Mouse (Mus musculus): ENCODE measurements around the gene 4930519P11Rik. TPM values are rescaled to one million over a fixed set of nuclear protein-coding genes. Genes with fewer than 3 reads are reported as not detected.
A peak's percentile ranks its signal among the peaks of the same experiment; 100 is the strongest.

The 4930519P11Rik gene
- total RNA-seq (2017) = not detected in 2 replicates

DNA sequence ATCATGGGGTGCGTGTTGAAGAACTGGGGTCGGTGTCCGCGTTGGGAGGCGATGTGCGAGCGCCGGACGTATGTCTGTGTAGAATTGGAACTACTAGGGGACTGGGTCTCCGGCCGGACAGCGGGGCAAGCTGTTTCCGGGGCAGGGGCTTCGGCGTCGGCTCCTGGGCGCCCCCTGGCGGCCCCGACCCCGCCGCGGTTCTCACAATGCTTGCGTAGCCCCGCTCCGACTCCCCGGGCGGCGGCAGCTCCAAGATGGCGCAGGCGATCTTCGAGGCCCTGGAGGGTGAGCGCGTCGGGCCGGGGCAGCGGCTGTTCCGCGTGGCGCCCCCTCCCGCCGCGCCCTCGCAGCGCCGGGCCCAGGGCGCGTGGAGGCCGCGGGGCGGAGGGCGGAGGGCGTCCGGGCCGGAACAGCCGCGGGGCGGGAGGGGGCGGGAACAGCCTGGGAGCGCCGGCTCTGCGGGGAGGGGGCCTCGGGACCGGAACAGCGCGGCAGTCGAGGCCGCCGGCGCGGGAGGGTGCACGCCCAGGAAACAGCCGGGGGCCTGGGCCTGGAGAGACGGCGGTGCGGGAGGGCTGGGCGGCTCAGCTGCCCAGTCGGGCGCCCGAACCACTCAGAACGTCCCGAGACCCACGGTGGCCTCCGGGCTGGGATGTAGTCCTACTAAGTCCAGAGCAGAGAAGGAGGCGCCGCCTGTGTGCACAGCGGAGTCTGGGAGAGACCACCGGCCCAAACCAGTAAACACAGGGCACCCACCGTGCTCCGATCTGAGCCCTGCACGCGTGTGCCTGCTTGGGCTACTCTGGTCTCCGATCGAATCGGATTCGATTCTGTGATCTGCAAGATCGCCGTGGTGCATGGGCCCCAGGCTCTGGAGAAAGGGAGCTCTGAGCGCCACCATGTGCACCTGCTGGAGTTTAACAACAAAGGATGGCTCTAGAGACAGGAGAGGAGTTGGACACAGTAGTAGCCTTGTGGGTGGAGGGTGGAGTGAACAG lies at the start of gene 4930519P11Rik, which contains the start of gene Zfp341:
Gene 4930519P11Rik (minus strand): TSS at position 320 of the 998 bp plus-strand sequence.
Gene Zfp341 (plus strand): TSS at position 180 of the 998 bp plus-strand sequence.
- ATAC-seq (replicated peaks; ENCODE audit: low read depth, poor library complexity, severe bottlenecking) = peak; percentile 76

DNA sequence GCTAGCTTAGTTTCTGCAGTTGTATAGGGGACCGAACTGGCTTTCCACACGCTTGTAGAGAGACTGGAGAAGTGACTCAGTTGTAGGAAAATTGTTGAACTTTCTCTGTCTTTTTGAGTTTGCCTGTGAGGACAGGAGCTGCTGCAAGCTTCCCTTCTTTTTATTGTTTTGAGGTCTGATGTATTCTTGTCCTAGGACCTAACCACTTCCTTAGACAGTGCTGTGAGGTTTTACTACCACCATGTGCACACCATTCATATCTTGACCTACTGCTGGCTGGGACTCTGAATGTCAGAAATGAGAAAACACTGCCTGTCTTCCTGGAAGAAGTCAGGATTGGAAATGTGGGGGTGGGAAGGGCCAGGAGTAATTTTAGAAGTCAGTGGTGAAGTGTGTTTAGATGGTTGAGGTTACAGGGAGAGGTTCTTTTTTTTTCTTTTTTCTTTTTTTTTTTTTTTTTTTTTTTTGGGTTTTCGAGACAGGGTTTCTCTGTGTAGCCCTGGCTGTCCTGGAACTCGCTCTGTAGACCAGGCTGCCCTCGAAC lies 46.4 kb upstream of the 4930519P11Rik start:
- peak; percentile 36 for ATAC-seq (replicated peaks; ENCODE audit: low read depth, poor library complexity, severe bottlenecking)

DNA sequence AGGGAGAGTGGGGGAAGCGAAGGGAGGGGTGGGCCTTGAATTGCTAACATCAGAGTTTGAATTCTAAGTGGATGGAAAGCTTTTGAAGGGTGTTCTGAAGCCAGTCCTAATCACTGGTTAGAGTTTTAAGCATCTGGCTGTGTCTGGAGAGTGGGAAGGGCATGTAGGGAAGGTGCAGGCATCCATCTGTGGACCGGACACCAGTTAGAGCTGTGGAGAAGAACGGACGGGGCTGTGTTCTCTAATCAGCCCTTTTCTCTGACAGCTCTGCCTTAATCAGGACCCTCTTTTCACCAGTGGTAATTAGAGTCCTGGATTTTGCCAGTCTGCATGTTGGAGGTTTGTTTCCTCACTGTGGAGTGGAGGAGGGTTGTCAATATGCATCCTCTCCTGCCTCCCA lies 45.8 kb upstream of the 4930519P11Rik start:
- no peak for ATAC-seq (replicated peaks; ENCODE audit: low read depth, poor library complexity, severe bottlenecking)

DNA sequence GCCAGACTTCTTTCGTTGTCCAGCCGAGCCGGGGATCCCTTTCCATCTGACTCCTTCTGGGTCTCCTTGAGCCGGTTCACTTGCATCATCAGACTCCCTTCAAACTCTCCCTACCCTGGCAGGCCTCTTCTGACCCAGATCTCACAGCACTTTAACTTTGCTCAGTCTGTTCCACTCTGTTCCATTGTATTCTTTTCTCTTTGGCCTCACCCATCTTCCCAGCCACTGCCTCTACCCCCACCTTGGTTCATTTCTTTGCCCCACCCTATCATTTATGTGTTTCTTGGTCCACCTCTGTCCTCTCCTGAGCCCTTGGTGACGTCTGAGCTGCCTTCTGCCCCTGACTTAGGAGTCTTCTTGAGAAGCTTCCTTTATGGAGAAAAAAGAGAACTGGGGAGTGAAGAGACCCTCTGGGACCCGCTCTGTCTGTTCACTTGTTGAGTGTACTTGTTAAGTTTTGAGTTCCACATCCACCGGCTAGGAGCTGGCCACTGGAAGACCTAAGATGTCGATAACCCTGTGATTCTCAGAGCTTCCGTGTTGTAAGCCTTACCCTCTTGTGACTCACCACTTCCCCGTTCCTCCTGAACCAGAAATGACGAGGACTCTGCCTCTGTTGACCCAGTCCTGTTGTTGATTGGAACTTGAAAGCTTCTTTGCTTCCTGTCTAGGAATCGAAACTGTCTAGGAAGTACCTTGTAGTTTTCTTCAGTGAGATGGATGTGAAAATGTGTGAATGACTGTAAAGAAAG lies 44.4 kb upstream of the 4930519P11Rik start:
- peak; percentile 75 for ATAC-seq (replicated peaks; ENCODE audit: low read depth, poor library complexity, severe bottlenecking)

DNA sequence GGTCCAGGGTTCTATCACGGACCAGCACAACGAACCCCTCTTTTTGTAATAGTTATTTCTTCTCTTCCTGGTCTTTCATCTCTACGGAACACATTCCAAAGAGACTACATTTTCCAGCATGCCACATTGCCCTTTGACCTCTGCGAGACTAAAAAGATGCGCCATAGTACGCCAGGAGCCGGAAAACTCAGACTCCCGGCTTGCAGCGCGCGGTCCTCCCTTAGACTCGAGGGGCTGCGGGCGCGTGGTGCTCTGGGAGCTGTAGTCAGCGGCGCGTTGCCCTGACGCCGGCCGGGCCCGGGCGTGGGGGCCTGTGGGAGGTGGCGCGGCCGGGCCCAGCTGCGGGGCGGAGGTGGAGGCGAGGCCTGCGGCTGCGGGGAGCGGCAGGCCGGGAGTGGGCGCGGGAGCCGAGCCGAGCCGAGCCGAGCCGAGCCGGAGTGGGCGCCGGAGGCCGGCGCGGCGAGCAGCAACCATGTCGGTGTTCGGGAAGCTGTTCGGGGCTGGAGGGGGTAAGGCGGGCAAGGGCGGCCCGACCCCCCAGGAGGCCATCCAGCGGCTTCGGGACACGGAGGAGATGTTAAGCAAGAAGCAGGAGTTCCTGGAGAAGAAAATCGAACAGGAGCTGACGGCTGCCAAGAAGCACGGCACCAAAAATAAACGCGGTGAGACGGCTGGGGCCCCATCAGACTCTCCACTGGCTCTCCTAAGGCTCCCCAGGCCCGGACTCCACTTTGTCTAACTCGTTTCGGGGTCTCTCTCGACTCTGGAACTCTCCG lies 43.7 kb upstream of the 4930519P11Rik start:
- ATAC-seq (replicated peaks; ENCODE audit: low read depth, poor library complexity, severe bottlenecking) = peak; percentile 88

DNA sequence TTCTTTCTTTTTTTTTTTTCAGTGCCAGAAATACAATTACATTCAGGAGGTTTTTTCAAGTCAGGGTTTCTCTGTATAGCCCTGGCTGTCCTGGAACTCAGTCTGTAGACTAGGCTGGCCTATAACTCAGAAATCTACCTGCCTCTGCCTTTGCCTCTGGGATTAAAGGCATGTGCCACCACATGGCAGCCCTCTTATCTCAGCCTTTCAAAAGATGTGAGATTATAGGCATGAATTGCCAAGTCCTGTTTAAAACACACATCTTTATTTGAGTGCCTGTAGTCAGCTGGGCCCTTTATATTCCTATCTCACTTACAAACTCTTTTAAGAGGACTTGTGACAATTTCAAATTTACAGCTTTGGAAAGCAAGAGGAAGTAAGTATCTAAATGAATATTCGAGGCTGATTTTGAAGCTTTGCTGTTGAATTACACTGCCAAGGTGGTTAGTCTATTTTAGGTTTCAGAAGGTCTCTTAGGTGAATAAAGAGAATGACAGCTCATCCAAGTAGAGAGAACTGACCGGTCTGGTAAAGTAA lies 42.7 kb upstream of the 4930519P11Rik start:
- no peak for ATAC-seq (replicated peaks; ENCODE audit: low read depth, poor library complexity, severe bottlenecking)

DNA sequence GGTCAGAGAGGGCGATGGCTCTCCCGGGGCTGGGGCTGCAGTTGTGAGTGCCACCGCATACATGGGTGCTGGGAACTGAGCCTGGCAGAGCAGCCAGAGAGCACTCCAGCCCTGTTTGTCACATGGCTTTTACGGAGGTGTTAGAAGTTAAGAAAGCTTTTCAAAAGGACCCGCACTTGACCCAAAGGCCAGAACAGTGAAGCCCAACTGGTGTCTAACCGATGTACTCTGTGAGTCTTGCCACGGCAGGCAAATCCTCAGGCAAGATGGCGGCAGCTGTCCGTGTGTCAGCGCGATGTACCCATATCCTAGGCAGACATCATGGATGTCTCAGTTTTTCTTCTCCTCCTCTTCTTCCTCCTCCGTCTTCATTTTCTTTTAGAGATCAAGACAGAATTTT lies 41.7 kb upstream of the 4930519P11Rik start:
- ATAC-seq (replicated peaks; ENCODE audit: low read depth, poor library complexity, severe bottlenecking) = no peak

DNA sequence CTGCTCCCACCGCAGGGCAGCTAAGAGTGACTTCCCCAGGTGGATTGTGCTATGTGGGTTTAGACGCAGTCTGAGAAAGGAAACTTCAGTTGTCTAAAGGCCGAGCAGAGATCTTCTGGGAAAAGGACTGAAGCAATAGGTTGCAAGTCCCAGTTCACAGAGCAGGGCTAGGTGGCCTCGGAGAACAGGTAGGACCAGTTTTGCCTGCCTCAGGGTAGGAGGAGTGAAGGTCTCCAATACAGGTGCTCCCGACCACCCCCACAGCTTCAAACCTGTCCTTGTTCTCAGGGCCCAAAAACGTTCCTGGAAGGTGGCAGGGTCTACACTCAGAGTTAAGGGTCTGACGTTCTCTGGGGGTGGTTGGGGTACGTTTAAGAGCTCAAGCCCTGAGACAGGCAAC lies 38.1 kb upstream of the 4930519P11Rik start, which contains the start of gene Chmp4b:
Gene Chmp4b (plus strand): TSS at position 343 of the 400 bp plus-strand sequence.
- ATAC-seq (replicated peaks; ENCODE audit: low read depth, poor library complexity, severe bottlenecking) = no peak

DNA sequence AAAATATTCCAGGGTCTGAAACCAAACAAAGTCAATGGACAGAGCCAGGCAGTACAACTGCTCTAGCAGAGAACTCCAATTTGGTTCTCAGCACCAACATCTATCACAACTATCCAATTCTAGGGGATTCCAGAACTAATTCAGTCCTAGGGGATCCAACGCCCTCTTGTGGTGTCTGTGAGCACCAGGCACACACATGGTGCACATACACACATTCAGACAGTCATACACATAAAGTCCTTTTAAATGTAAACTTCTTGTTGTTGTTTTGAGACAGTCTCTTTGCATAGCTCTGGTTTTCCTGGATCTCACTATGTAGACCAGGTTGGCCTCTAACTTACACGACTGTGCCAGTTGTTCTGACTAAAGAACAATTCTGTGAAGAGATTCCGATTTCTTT lies 37.2 kb upstream of the 4930519P11Rik start:
- ATAC-seq (replicated peaks; ENCODE audit: low read depth, poor library complexity, severe bottlenecking) = no peak

DNA sequence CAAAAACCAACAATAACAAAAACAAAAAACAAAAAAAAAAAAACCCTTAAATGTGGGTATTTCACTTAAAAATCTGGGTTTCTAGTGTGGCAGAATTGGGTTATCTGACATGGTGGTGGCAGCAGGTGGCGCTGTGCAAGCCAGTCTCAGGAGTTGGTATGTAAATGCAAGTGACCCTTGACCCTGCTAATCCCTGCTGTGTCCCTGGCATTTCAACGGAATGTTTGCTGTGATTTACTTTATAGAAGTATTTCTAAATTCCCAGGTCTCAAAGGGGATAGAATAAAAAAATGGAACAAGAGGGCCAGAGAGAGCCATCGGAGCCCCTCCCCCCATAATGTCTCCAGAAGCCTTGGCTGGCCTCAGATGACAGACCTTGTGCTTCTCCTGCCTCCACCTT lies 34.8 kb upstream of the 4930519P11Rik start:
- ATAC-seq (replicated peaks; ENCODE audit: low read depth, poor library complexity, severe bottlenecking) = peak; percentile 56

DNA sequence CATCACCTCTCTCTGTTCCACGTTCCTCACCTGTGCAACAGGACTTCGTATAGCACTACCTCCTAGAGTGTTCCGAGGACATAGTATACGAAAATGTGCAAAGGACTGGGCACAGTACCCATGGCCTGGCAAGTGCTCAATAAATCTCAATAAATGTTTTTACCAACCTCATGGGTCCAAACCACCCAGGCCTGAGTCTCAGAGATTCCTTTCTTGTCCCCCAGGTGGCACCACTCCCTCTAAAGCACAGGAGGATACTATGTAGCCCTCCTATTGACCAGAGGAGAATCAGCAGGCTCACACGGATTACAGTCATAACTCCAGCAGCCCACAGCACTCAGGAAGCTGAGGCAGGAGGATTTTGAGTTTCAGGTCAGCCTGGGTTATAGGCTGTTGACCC lies 33.4 kb upstream of the 4930519P11Rik start:
- peak; percentile 74 for ATAC-seq (replicated peaks; ENCODE audit: low read depth, poor library complexity, severe bottlenecking)

DNA sequence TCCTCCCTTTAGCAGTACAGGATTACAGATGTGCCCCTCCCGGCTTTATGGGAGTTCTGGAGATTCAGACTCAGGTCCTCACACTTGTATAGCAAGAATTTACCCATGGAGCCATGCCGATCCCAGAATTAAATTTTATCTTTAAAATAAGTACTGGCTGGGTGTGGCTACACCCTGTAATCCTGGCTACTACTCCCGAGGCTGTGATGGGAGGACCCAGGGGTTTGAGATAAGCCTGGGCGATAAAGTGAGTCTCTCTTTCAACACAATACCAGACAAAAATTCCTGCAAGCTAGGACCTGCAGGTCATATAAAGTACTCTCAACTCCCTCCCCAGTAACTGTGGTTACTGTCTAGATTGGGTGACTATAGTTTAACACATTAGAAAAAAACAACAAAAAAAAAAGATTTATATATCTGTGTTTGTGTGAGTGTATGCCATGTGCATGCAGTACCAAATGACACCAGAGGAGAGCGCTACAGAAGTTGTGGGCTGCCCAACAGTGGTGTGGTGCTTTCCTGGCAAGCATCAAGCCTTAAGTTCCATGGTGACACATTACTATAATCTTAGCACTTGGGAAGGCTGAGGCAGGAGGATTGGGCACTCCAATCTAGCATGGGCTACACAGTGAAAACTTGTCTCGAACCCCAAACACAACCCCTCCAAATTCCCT lies 29.6 kb upstream of the 4930519P11Rik start:
- ATAC-seq (replicated peaks; ENCODE audit: low read depth, poor library complexity, severe bottlenecking) = no peak

DNA sequence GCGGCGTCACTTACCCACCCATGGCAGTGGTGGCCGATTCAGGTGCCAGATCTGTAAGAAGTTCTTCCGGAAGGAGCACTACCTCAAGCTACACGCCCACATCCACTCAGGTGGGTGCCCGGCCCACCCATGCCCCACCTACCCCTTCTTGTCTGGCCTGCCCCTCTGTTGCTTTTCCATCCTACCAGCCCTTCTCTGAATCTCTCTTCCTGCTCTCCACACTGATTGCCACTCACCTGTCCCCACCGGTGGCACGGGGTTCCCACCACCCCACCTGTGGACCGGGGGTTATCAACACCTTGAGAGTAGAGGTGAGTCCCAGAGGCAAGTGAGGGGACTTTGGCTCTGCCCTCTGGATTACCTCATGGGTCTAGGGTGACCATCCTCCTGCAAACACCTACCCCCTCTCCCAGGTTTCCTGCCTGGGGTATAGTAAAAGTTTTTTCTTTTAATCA lies 28.8 kb upstream of the 4930519P11Rik start:
- ATAC-seq (replicated peaks; ENCODE audit: low read depth, poor library complexity, severe bottlenecking) = no peak

DNA sequence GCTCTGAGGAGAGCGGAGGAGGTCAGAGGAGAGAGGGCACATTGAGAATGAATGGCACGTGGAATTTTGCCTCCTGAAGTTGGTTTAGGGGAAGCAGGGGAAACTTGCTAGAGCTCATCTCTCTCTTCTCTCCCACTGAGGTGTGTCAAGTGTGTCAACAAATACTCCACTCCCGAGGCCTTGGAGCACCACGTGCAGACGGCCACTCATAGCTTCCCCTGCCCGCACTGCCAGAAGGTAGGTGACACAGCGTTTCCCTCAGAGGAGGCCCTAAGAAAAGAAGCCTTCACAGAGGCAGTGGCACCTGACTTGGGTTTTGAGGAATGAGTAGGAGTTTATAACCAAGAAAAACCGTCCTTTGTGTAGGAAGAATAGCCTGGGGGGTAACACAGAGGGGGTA lies 27.9 kb upstream of the 4930519P11Rik start:
- ATAC-seq (replicated peaks; ENCODE audit: low read depth, poor library complexity, severe bottlenecking) = no peak

DNA sequence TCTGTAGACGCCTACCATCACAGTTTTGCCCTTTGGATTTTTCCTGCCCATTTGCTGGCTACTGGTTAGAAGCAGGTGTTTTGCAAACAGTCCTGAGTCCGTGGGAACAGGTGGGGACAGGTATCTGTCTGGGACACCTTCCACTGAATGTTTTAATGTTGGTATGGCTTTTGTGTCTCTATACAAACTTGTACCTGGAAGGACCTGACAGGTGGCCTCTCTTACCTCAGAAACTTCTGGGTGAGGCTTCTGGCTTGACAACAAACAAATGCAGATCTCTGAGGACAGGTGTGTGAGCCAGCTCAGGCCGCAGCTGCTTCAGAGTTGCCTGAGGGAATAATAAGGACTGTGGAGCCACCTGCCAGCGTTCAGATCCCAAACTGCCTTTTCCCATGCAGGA lies 25.9 kb upstream of the 4930519P11Rik start:
- ATAC-seq (replicated peaks; ENCODE audit: low read depth, poor library complexity, severe bottlenecking) = no peak

DNA sequence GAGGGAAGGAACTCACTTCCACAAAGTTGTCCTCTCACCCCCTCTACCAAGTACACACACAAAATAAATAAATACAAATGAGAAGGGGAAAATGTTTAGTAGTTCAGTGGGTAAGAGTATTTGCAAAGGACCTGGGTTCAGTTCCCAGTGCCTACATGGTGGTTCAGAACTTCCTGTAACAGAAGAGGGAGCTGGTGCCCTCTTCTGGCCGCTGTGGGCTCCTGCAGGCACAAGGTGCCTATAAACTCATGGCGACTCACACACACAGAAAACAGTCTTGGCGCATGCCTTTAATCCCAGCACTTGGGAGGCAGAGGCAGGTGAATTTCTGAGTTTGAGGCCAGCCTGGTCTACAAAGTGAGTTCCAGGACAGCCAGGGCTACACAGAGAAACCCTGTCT lies 25.3 kb upstream of the 4930519P11Rik start:
- ATAC-seq (replicated peaks; ENCODE audit: low read depth, poor library complexity, severe bottlenecking) = no peak

DNA sequence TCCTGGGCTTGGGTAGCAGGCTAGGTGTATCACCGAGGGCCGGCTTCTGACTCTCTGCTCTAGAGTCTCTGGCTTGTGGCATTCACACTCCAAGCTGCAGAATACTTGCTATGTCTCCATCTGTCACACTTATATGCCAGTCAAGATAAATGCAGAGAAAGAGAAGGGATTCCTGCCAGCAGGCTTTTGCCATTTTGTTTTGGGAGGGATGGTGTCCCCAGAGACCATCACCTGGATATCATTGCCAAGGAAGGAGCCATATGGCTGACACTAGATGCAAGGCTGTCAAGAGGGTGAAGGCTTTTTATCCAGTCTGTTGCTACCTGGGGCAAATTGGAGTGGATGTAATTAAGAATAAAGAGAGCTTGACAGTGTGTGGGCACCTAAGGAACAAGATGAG lies 22.6 kb upstream of the 4930519P11Rik start:
- no peak for ATAC-seq (replicated peaks; ENCODE audit: low read depth, poor library complexity, severe bottlenecking)

DNA sequence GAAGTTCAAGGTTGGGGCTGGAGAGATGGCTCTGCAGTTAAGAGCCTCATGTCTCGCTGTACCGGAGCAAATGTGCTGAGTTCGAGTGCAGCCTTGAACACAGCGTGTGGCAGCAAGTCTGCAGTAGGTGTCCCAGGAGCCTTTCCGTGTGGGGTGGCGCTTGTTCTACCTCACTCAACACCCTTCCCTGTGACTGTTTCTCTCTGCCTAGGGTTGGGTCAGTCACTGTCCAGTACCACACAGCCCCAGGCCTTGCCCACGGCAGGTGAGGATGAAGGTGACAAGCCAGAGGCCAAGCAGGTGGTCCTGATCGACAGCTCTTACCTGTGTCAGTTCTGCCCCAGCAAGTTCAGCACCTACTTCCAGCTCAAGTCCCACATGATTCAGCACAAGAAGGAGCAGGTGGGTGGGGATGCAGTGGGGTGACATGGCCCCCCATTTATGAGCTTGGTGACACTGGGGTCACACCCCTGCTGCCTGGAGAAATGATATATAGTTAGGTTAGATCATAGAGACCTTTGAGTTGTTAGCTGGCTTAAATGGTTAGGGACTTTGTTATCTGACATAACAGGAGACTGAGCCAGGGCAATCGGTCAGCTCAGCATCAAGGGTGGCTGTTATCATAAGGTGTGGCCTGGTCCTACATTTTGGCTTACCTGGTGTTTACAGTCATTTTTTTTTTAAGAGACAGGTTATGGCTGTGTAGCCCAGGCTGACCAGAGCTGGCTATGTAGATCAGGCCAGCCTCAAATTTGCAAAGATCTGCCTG lies 20.8 kb upstream of the 4930519P11Rik start:
- no peak for ATAC-seq (replicated peaks; ENCODE audit: low read depth, poor library complexity, severe bottlenecking)

Data from common myeloid progenitor, adult 5-6 weeks (primary cell).